Mouse (Mus musculus): ENCODE data around the gene Uchl1. TPM values are rescaled to one million over a fixed set of nuclear protein-coding genes. Genes with fewer than 3 reads are reported as not detected.

Gene Uchl1
- polyA plus RNA-seq, 1 experiment, result 8.0 TPM

- H3K4me3 ChIP-seq (replicated peaks; ENCODE audit: extremely low read depth, low read depth, low read length), result no peak overlapping the region
- no peak for DNase-seq
- TF ChIP-seq CTCF (IDR thresholded peaks at IDR 0.05; ENCODE audit: insufficient read depth, low read length) (no peak), POLR2A (IDR thresholded peaks at IDR 0.05; ENCODE audit: borderline replicate concordance, extremely low read depth, low read depth, low read length) (no peak)
- peaks cover 3% of the 10 kb centered on the region; the same call in 1 of the 2 replicates for H3K4me1 ChIP-seq (ENCODE audit: control insufficient read depth, insufficient read depth, low read length)
- 94% methylated on average over 4 of the region's 4 CpGs for WGBS
Measured at GRCm38 (mm10) chr5:66701951-66702350, 26.1 kb downstream of the Uchl1 start.

GRCm38 (mm10) chr5:66703317-66704004 is 27.6 kb downstream of the Uchl1 start:
- no peak for DNase-seq
- H3K4me1 ChIP-seq (ENCODE audit: control insufficient read depth, insufficient read depth, low read length), result peaks cover 3% of the 10 kb centered on the region; the same call in 1 of the 2 replicates
- whole genome bisulfite sequencing, result 34% methylated on average over 10 of the region's 10 CpGs
- no peak overlapping the region for H3K4me3 ChIP-seq (replicated peaks; ENCODE audit: extremely low read depth, low read depth, low read length)
- TF ChIP-seq CTCF (IDR thresholded peaks at IDR 0.05; ENCODE audit: insufficient read depth, low read length) (no peak), POLR2A (IDR thresholded peaks at IDR 0.05; ENCODE audit: borderline replicate concordance, extremely low read depth, low read depth, low read length) (no peak)

DNA sequence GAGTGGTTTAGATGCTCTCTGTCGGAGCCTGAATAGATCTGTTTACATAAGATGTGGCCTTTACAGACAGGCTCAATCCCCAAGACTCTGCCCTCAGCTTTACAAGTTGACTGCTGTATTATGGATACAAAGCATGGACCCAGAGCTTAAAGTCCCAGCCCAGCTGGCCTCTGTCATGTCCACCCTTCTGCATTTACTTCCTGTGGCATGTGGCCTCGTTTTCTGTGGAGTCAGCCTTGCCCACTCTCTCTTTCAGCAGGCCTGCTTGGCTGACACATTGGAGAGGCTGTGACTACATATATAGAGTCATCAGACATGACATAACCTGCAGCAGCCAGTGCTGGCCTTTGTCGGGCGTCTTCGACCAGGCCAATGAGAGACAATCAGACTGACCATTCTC is 32.0 kb downstream of the Uchl1 start:
- H3K4me1 ChIP-seq (ENCODE audit: control insufficient read depth, insufficient read depth, low read length), result peaks cover under 1% of the 10 kb centered on the region
- TF ChIP-seq CTCF (IDR thresholded peaks at IDR 0.05; ENCODE audit: insufficient read depth, low read length), result no peak
- no peak for TF ChIP-seq POLR2A (IDR thresholded peaks at IDR 0.05; ENCODE audit: borderline replicate concordance, extremely low read depth, low read depth, low read length)
- WGBS, result 74% methylated on average over 5 of the region's 5 CpGs
- no peak overlapping the region for H3K4me3 ChIP-seq (replicated peaks; ENCODE audit: extremely low read depth, low read depth, low read length)
- DNase-seq, result no peak

GRCm38 (mm10) chr5:66710445-66711019 is 34.6 kb downstream of the Uchl1 start:
- no peak for TF ChIP-seq CTCF (IDR thresholded peaks at IDR 0.05; ENCODE audit: insufficient read depth, low read length)
- no peak for TF ChIP-seq POLR2A (IDR thresholded peaks at IDR 0.05; ENCODE audit: borderline replicate concordance, extremely low read depth, low read depth, low read length)
- no peak overlapping the region for H3K4me3 ChIP-seq (replicated peaks; ENCODE audit: extremely low read depth, low read depth, low read length)
- 7% methylated on average over 4 of the region's 4 CpGs for WGBS
- peaks cover 3% of the 10 kb centered on the region; the same call in 1 of the 2 replicates for H3K4me1 ChIP-seq (ENCODE audit: control insufficient read depth, insufficient read depth, low read length)
- no peak for DNase-seq

- TF ChIP-seq POLR2A (IDR thresholded peaks at IDR 0.05; ENCODE audit: borderline replicate concordance, extremely low read depth, low read depth, low read length) (no peak), CTCF (IDR thresholded peaks at IDR 0.05; ENCODE audit: insufficient read depth, low read length) (no peak)
- H3K4me3 ChIP-seq (replicated peaks; ENCODE audit: extremely low read depth, low read depth, low read length), result no peak overlapping the region
- DNase-seq, result peak; percentile 64
- 42% methylated on average over 6 of the region's 6 CpGs for WGBS
- peaks cover 3% of the 10 kb centered on the region; the same call in 1 of the 2 replicates for H3K4me1 ChIP-seq (ENCODE audit: control insufficient read depth, insufficient read depth, low read length)
Measured at GRCm38 (mm10) chr5:66712801-66713200, 36.9 kb downstream of the Uchl1 start.

DNA sequence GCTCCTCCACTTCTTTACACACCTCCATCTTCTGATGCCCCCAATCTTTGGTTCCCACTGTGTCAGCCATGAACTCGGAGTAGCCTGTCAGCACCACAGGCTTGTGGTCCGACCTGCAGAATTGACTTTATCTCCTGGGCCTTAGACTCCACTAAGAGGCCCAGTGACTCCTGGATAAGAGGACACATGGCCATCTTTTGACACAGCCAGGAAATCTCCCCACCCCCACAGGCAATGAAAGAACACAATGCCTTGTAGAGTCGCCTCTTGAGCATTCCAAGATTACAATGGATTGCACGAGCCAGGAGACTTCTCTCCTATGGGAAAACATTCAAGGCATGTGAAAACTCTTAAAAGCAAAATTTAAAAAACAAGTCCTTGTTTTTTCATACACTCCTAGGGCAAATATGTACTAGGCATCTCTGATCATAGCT is 39.6 kb downstream of the Uchl1 start:
- no peak for DNase-seq
- TF ChIP-seq POLR2A (IDR thresholded peaks at IDR 0.05; ENCODE audit: borderline replicate concordance, extremely low read depth, low read depth, low read length), result no peak
- TF ChIP-seq CTCF (IDR thresholded peaks at IDR 0.05; ENCODE audit: insufficient read depth, low read length), result no peak
- H3K4me3 ChIP-seq (replicated peaks; ENCODE audit: extremely low read depth, low read depth, low read length), result no peak overlapping the region
- peaks cover 3% of the 10 kb centered on the region; the same call in 1 of the 2 replicates for H3K4me1 ChIP-seq (ENCODE audit: control insufficient read depth, insufficient read depth, low read length)
- WGBS, result 52% methylated on average over 4 of the region's 4 CpGs

GRCm38 (mm10) chr5:66717931-66718330 is 42.0 kb downstream of the Uchl1 start:
- Histone ChIP-seq H3K4me1 (ENCODE audit: control insufficient read depth, insufficient read depth, low read length) (peaks cover 2% of the 10 kb centered on the region; the same call in 1 of the 2 replicates), H3K4me3 (replicated peaks; ENCODE audit: extremely low read depth, low read depth, low read length) (no peak overlapping the region)
- 60% methylated on average over 4 of the region's 4 CpGs for WGBS
- no peak for DNase-seq
- no peak for TF ChIP-seq POLR2A (IDR thresholded peaks at IDR 0.05; ENCODE audit: borderline replicate concordance, extremely low read depth, low read depth, low read length)
- TF ChIP-seq CTCF (IDR thresholded peaks at IDR 0.05; ENCODE audit: insufficient read depth, low read length), result no peak

DNA sequence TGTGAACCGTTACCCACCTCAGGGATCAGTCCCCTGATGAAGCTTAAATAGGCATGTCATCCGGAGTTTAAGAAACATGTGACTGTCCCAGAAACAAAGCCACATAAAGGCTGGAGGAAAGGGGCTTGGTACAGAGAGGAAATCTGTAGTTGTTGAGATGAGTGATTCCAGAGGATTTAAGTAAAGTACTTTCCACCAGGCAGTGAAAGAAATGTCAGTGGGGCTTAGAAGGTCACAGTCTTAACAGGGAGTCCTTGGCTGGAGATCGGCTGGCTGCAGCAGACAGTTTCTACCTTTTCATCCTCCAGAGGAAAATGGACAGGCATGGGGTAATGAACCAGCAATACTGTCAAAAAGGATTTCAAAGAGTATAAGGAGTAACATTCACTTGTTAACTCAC is 42.5 kb downstream of the Uchl1 start:
- WGBS, result 71% methylated on average over 3 of the region's 3 CpGs

DNA sequence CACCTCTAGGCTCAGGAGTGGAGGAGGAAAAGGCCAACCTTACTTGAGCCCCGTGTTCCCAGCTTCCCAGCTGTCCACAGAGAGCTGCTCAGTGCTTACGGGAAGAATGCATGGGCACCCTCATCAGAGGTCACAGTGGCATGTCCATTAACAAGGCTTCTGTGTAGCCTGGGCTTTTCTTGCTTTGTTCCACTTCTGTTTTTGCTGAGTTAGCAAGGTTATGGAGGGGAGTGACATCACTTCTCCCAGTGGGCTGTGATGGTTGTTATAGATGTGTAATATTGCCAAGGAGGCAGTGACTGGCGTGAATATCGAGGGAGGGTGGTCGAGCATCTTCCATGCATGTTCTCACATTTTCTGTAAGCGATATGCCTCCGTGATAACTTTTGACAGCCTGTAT is 43.0 kb downstream of the Uchl1 start:
- DNase-seq, result no peak
- Histone ChIP-seq H3K4me3 (replicated peaks; ENCODE audit: extremely low read depth, low read depth, low read length) (no peak overlapping the region), H3K4me1 (ENCODE audit: control insufficient read depth, insufficient read depth, low read length) (peaks cover 7% of the 10 kb centered on the region)
- TF ChIP-seq POLR2A (IDR thresholded peaks at IDR 0.05; ENCODE audit: borderline replicate concordance, extremely low read depth, low read depth, low read length) (no peak), CTCF (IDR thresholded peaks at IDR 0.05; ENCODE audit: insufficient read depth, low read length) (no peak)
- 83% methylated on average over 7 of the region's 7 CpGs for WGBS

More for the DNA sequence above, 42.5 kb downstream of the Uchl1 start:
- Histone ChIP-seq H3K4me3 (replicated peaks; ENCODE audit: extremely low read depth, low read depth, low read length) (no peak overlapping the region), H3K4me1 (ENCODE audit: control insufficient read depth, insufficient read depth, low read length) (peaks cover 3% of the 10 kb centered on the region)
- DNase-seq, result no peak
- TF ChIP-seq POLR2A (IDR thresholded peaks at IDR 0.05; ENCODE audit: borderline replicate concordance, extremely low read depth, low read depth, low read length) (no peak), CTCF (IDR thresholded peaks at IDR 0.05; ENCODE audit: insufficient read depth, low read length) (no peak)

GRCm38 (mm10) chr5:66720921-66721320 is 45.0 kb downstream of the Uchl1 start:
- no peak for DNase-seq
- Histone ChIP-seq H3K4me3 (replicated peaks; ENCODE audit: extremely low read depth, low read depth, low read length) (no peak overlapping the region), H3K4me1 (ENCODE audit: control insufficient read depth, insufficient read depth, low read length) (peaks cover 7% of the 10 kb centered on the region)
- TF ChIP-seq CTCF (IDR thresholded peaks at IDR 0.05; ENCODE audit: insufficient read depth, low read length) (no peak), POLR2A (IDR thresholded peaks at IDR 0.05; ENCODE audit: borderline replicate concordance, extremely low read depth, low read depth, low read length) (no peak)
- 69% methylated on average over 5 of the region's 5 CpGs for WGBS

Measured in lung, adult 2 months (tissue).